In genomic region chr7:34888891-34889290, GRCm38 (mm10) we compare ENCODE assay signal across 15 mouse cellular contexts. TPM values are rescaled to one million over a fixed set of nuclear protein-coding genes. Genes with fewer than 3 reads are reported as not detected.
DNase-seq lines count a peak whose midpoint lies in the region; ATAC-seq lines count a peak whose summit lies in the region.
"Had no signal": no experiment of that assay in that cellular context is flagged by ENCODE, and none has a peak within 500 bp of the region (broad histone marks: within the 10 kb centered on the region; RNA-seq: fewer than 3 reads in every experiment).

No protein-coding gene starts in this region.

- H3K4me1 ChIP-seq in kidney, embryonic 15.5 days, result no peaks in the 10 kb centered on the region
- H3K4me1 ChIP-seq: heart, embryonic 10.5 days; liver, embryonic 15.5 days had no signal

- no peak overlapping the region for H3K4me2 ChIP-seq in kidney, embryonic 15.5 days
- H3K4me2 ChIP-seq: liver, embryonic 15.5 days had no signal

- no peak for ATAC-seq in kidney, embryonic 15.5 days (replicated peaks; ENCODE audit: low FRiP score)

- no peak overlapping the region for H3K9ac ChIP-seq in kidney, embryonic 15.5 days
- H3K9ac ChIP-seq: liver, embryonic 15.5 days had no signal

- no peaks in the 10 kb centered on the region for H3K9me3 ChIP-seq in kidney, embryonic 15.5 days (replicated peaks)
- H3K9me3 ChIP-seq: heart, embryonic 10.5 days; liver, embryonic 15.5 days had no signal

- peak; percentile 25 for DNase-seq in embryo, embryonic 10 days (ENCODE audit: low spot score)
- DNase-seq in embryo, embryonic 10.5 days (ENCODE audit: low spot score), result no peak
- peak; percentile 51 to 76 for DNase-seq in layer of hippocampus, adult 18-20 months (ENCODE audit: low spot score in 2 of 2)
- no peak for DNase-seq in layer of hippocampus, postnatal 25 days (ENCODE audit: extremely low spot score in 1 of 2, low spot score in 1 of 2)
- DNase-seq in layer of hippocampus, adult 8-10 months (ENCODE audit: low spot score in 2 of 2), result peak; percentile 48 to 64
- peak; percentile 8 to 12 for DNase-seq in right cerebral cortex, postnatal 36 days (ENCODE audit: low spot score in 2 of 2)
- no peak for DNase-seq in cerebellum, adult 8-10 months
- DNase-seq: cerebellum, adult 11-12 months; heart, postnatal 36 days; kidney, postnatal 25 days; lung, postnatal 36 days had no signal

- no peak overlapping the region for H3K27ac ChIP-seq in kidney, embryonic 15.5 days
- H3K27ac ChIP-seq: heart, embryonic 10.5 days; liver, embryonic 15.5 days; stomach, postnatal 0 days had no signal

- WGBS in kidney, embryonic 15.5 days, result 53% methylated on average over 12 of the region's 12 CpGs

- H3K27me3 ChIP-seq in kidney, embryonic 15.5 days, result no peaks in the 10 kb centered on the region
- H3K27me3 ChIP-seq: liver, embryonic 15.5 days had no signal

- no peaks in the 10 kb centered on the region for H3K36me3 ChIP-seq in kidney, embryonic 15.5 days
- H3K36me3 ChIP-seq: heart, embryonic 10.5 days; liver, embryonic 15.5 days had no signal

- no peak overlapping the region for H3K4me3 ChIP-seq in kidney, embryonic 15.5 days (replicated peaks)
- H3K4me3 ChIP-seq: heart, embryonic 10.5 days; liver, embryonic 15.5 days had no signal

RNA-seq across cellular contexts. Expression of gene Pepd, which starts 23.3 kb away (rescaled TPM):
- total RNA-seq in layer of hippocampus, adult 18-20 months (2021), result 10 to 100 TPM; 34.2 to 36.4 TPM
- total RNA-seq in layer of hippocampus, postnatal 25 days (2021), result 10 to 100 TPM; 28.1 to 30.4 TPM
- 10 to 100 TPM; 31.5 to 40.8 (median 37.0) TPM for total RNA-seq in layer of hippocampus, adult 8-10 months (2022)
- polyA plus RNA-seq in kidney, embryonic 15.5 days (2015; fragmentation: Nextera tagmentation; extraction: Ambion mirVana), result 115 and 117 TPM in 2 replicates

Comparison
In these comparisons a context has a peak if more than half of its experiments do, and no peak if none do; other contexts are left out.
1. DNase-seq: peak in embryo, embryonic 10 days (single experiment), layer of hippocampus, adult 18-20 months (2 of 2), layer of hippocampus, adult 8-10 months (2 of 2) and right cerebral cortex, postnatal 36 days (2 of 2); none in embryo, embryonic 10.5 days (single experiment), layer of hippocampus, postnatal 25 days (0 of 2) and cerebellum, adult 8-10 months (single experiment).